In genomic region chr14:26675371-26675770, GRCm38 (mm10) we compare ENCODE assay signal across 10 mouse cellular contexts. TPM values are rescaled to one million over a fixed set of nuclear protein-coding genes. Genes with fewer than 3 reads are reported as not detected.
DNase-seq lines count a peak whose midpoint lies in the region; ATAC-seq and TF ChIP-seq lines count a peak whose summit lies in the region.
"Had no signal": no experiment of that assay in that cellular context is flagged by ENCODE, and none has a peak within 500 bp of the region (broad histone marks: within the 10 kb centered on the region; RNA-seq: fewer than 3 reads in every experiment).

No protein-coding gene starts in this region.

- H3K4me3 ChIP-seq in liver, embryonic 14.5 days (ENCODE audit: insufficient read depth in 1 of 2, low read depth in 2 of 2, low read length in 2 of 2) = peak overlapping the region; percentile 20 to 36; a peak in 3 of 4 replicates
- H3K4me3 ChIP-seq in stomach, embryonic 16.5 days (replicated peaks; ENCODE audit: low read length) = 0 out of 2 replicates have a peak overlapping the region, but pooled peaks have one; percentile 2
- H3K4me3 ChIP-seq: neural tube, embryonic 12.5 days had no signal

- H3K4me2 ChIP-seq in liver, embryonic 14.5 days (ENCODE audit: low read depth) = peak overlapping the region; percentile 73
- H3K4me2 ChIP-seq in stomach, embryonic 16.5 days (ENCODE audit: low read depth, low read length) = peak overlapping the region; percentile 21
- H3K4me2 ChIP-seq: neural tube, embryonic 12.5 days had no signal

- WGBS in liver, embryonic 14.5 days (ENCODE audit: insufficient replicate concordance) = 22% methylated on average over 12 of the region's 12 CpGs
- 20% methylated on average over 12 of the region's 12 CpGs for WGBS in stomach, embryonic 16.5 days

- no peaks in the 10 kb centered on the region for H3K9me3 ChIP-seq in liver, embryonic 14.5 days (ENCODE audit: control insufficient read depth, low read length)
- H3K9me3 ChIP-seq in stomach, embryonic 16.5 days (replicated peaks; ENCODE audit: control insufficient read depth, low read length) = no peaks in the 10 kb centered on the region; the same call in 1 of the 2 replicates
- H3K9me3 ChIP-seq: neural tube, embryonic 12.5 days had no signal

- peak; percentile 77 for ATAC-seq in liver, embryonic 14.5 days (ENCODE audit: insufficient read depth)
- ATAC-seq in stomach, embryonic 16.5 days (ENCODE audit: insufficient read depth, low FRiP score) = no peak
- ATAC-seq in activated CD4-positive, CD25-positive, alpha-beta regulatory T cell, adult 4 months = no peak

- peak; percentile 21 to 25 for DNase-seq in cerebellum, postnatal 4 days (ENCODE audit: low spot score in 2 of 2)
- DNase-seq in cerebellum, adult 8-10 months = no peak
- DNase-seq in testis, postnatal 10 days (ENCODE audit: low spot score) = peak; percentile 59
- no peak for DNase-seq in testis, postnatal 14 days (ENCODE audit: low spot score)
- peak; percentile 52 to 64 for DNase-seq in heart, postnatal 10 days
- peak in 1 of 3 experiments; percentile 29 for DNase-seq in liver, embryonic 14.5 days (ENCODE audit: low read depth in 3 of 3, low spot score in 3 of 3)

- TF ChIP-seq CTCF in liver, embryonic 14.5 days (IDR thresholded peaks at IDR 0.05; ENCODE audit: low read depth) = peak; percentile 70

- H3K9ac ChIP-seq in liver, embryonic 14.5 days (replicated peaks) = peak overlapping the region; percentile 42
- no peak overlapping the region for H3K9ac ChIP-seq in stomach, embryonic 16.5 days (ENCODE audit: low read length)
- H3K9ac ChIP-seq: neural tube, embryonic 12.5 days had no signal

- H3K36me3 ChIP-seq in liver, embryonic 14.5 days (replicated peaks; ENCODE audit: control insufficient read depth, insufficient read depth, low read depth) = no peaks in the 10 kb centered on the region
- H3K36me3 ChIP-seq in stomach, embryonic 16.5 days (ENCODE audit: control insufficient read depth, insufficient read depth, low read length) = no peaks in the 10 kb centered on the region
- H3K36me3 ChIP-seq: neural tube, embryonic 12.5 days had no signal

- H3K27me3 ChIP-seq in liver, embryonic 14.5 days (ENCODE audit: control insufficient read depth, insufficient read depth, low read length) = no peaks in the 10 kb centered on the region
- no peaks in the 10 kb centered on the region for H3K27me3 ChIP-seq in stomach, embryonic 16.5 days (ENCODE audit: control insufficient read depth, insufficient read depth, low read length)
- H3K27me3 ChIP-seq: CH12.LX had no signal

- intact Hi-C loops in heart, postnatal 10 days (cut with DNase I) = loop anchor here (10.0 kb wide), 1 partner anchor 419 kb away; no protein-coding TSS in a partner anchor

- peaks cover 16 to 22% of the 10 kb centered on the region in 2 experiments for H3K4me1 ChIP-seq in liver, embryonic 14.5 days (replicated peaks; ENCODE audit: control insufficient read depth in 2 of 2, insufficient read depth in 2 of 2, low read length in 1 of 2)
- H3K4me1 ChIP-seq in stomach, embryonic 16.5 days (ENCODE audit: control insufficient read depth, insufficient read depth, low read length) = peaks cover 4% of the 10 kb centered on the region; the same call in 1 of the 2 replicates

- H3K27ac ChIP-seq in liver, embryonic 14.5 days = no peak overlapping the region
- peak overlapping the region; percentile 15; the same call in 1 of the 2 replicates for H3K27ac ChIP-seq in stomach, embryonic 16.5 days (ENCODE audit: low read length)
- H3K27ac ChIP-seq: neural tube, embryonic 12.5 days had no signal

- no peak for TF ChIP-seq EP300 in liver, embryonic 14.5 days (IDR thresholded peaks at IDR 0.05; ENCODE audit: low read depth)

RNA-seq across cellular contexts. Expression of gene Pde12, which starts 5.7 kb away (rescaled TPM):
- total RNA-seq in heart, postnatal 10 days (2021) = 1 to 10 TPM; 5.8 to 6.1 TPM
- polyA plus RNA-seq in liver, embryonic 14.5 days (2012; rRNA removed) = 3.2 and 3.4 TPM in 2 replicates
- 6.5 and 7.3 TPM in 2 replicates for polyA plus RNA-seq in liver, embryonic 14.5 days (2014; fragmentation: Nextera tagmentation; extraction: Ambion mirVana)
- polyA plus RNA-seq in stomach, embryonic 16.5 days (2015; fragmentation: Nextera tagmentation; extraction: Ambion mirVana) = 9.0 and 9.3 TPM in 2 replicates
- polyA plus RNA-seq in activated CD4-positive, CD25-positive, alpha-beta regulatory T cell, adult 4 months (2017; shearing (Covaris generic)) = 1 to 10 TPM; 4.8 to 4.9 TPM

RNA-seq across cellular contexts. Expression of gene Dnah12, which starts 17.7 kb away (rescaled TPM):
- total RNA-seq in heart, postnatal 10 days (2021) = under 1 TPM; 0.05 TPM
- polyA plus RNA-seq in liver, embryonic 14.5 days (2012; rRNA removed) = 0.01 TPM in 2 replicates
- 0.03 TPM in 2 replicates for polyA plus RNA-seq in liver, embryonic 14.5 days (2014; fragmentation: Nextera tagmentation; extraction: Ambion mirVana)
- polyA plus RNA-seq in stomach, embryonic 16.5 days (2015; fragmentation: Nextera tagmentation; extraction: Ambion mirVana) = 0.05 and 0.06 TPM in 2 replicates
- polyA plus RNA-seq in activated CD4-positive, CD25-positive, alpha-beta regulatory T cell, adult 4 months (2017; shearing (Covaris generic)) = not detected

RNA-seq across cellular contexts. Expression of gene Arf4, which starts 37.5 kb away (rescaled TPM):
- total RNA-seq in heart, postnatal 10 days (2021) = 100 to 1,000 TPM; 127 to 134 TPM
- 37.7 and 51.2 TPM in 2 replicates for polyA plus RNA-seq in liver, embryonic 14.5 days (2012; rRNA removed)
- polyA plus RNA-seq in liver, embryonic 14.5 days (2014; fragmentation: Nextera tagmentation; extraction: Ambion mirVana) = 139 and 140 TPM in 2 replicates
- 645 and 647 TPM in 2 replicates for polyA plus RNA-seq in stomach, embryonic 16.5 days (2015; fragmentation: Nextera tagmentation; extraction: Ambion mirVana)
- 100 to 1,000 TPM; 244 to 255 TPM for polyA plus RNA-seq in activated CD4-positive, CD25-positive, alpha-beta regulatory T cell, adult 4 months (2017; shearing (Covaris generic))

Comparison
In these comparisons a context has a peak if more than half of its experiments do, and no peak if none do; other contexts are left out.
1. DNase-seq: peak in cerebellum, postnatal 4 days (2 of 2), testis, postnatal 10 days (single experiment) and heart, postnatal 10 days (2 of 2); none in cerebellum, adult 8-10 months (single experiment) and testis, postnatal 14 days (single experiment).